Mouse (Mus musculus): Measurements from ENCODE around the gene Fgr. TPM values are rescaled to one million over a fixed set of nuclear protein-coding genes. Genes with fewer than 3 reads are reported as not detected.

Fgr gene
- polyA plus RNA-seq, 1 experiment from 2014 or later: not detected

GRCm38 (mm10) chr4:133024404-133024803, 50.5 kb downstream of the Fgr start:
- peak overlapping the region; percentile 51 for H3K27ac ChIP-seq
- no peak for ATAC-seq
- no peak overlapping the region for H3K4me3 ChIP-seq
- 0 out of 2 replicates have a peak overlapping the region, but pooled peaks have one; percentile 41 for H3K9ac ChIP-seq
- no peaks in the 10 kb centered on the region for H3K27me3 ChIP-seq
- peaks cover 3% of the 10 kb centered on the region; the same call in 1 of the 2 replicates for H3K36me3 ChIP-seq (ENCODE audit: poor library complexity, severe bottlenecking)
- no peaks in the 10 kb centered on the region for H3K9me3 ChIP-seq (replicated peaks)
- H3K4me2 ChIP-seq: peak overlapping the region; percentile 8; the same call in 1 of the 2 replicates
- H3K4me1 ChIP-seq: peaks cover 85% of the 10 kb centered on the region
- WGBS: 40% methylated on average over 3 of the region's 4 CpGs

GRCm38 (mm10) chr4:133024969-133025685, 51.2 kb downstream of the Fgr start:
- Histone ChIP-seq H3K27me3 (no peaks in the 10 kb centered on the region), H3K4me3 (no peak overlapping the region), H3K27ac (peak overlapping the region; percentile 51), H3K9me3 (replicated peaks) (no peaks in the 10 kb centered on the region), H3K4me2 (peak overlapping the region; percentile 9; the same call in 1 of the 2 replicates), H3K9ac (peak overlapping the region; percentile 41), H3K36me3 (ENCODE audit: poor library complexity, severe bottlenecking) (peaks cover 3% of the 10 kb centered on the region; the same call in 1 of the 2 replicates), H3K4me1 (peaks cover 81% of the 10 kb centered on the region)
- ATAC-seq: no peak
- 20% methylated on average over 10 of the region's 10 CpGs for WGBS

- Histone ChIP-seq H3K9me3 (replicated peaks) (no peaks in the 10 kb centered on the region), H3K4me1 (peaks cover 70% of the 10 kb centered on the region), H3K36me3 (ENCODE audit: poor library complexity, severe bottlenecking) (peaks cover 3% of the 10 kb centered on the region; the same call in 1 of the 2 replicates), H3K27me3 (no peaks in the 10 kb centered on the region), H3K27ac (peak overlapping the region; percentile 3; the same call in 1 of the 2 replicates), H3K4me2 (no peak overlapping the region), H3K9ac (no peak overlapping the region), H3K4me3 (no peak overlapping the region)
- WGBS: 79% methylated on average over 10 of the region's 10 CpGs
- no peak for ATAC-seq
Measured at GRCm38 (mm10) chr4:133026272-133026671, 52.4 kb downstream of the Fgr start.

DNA sequence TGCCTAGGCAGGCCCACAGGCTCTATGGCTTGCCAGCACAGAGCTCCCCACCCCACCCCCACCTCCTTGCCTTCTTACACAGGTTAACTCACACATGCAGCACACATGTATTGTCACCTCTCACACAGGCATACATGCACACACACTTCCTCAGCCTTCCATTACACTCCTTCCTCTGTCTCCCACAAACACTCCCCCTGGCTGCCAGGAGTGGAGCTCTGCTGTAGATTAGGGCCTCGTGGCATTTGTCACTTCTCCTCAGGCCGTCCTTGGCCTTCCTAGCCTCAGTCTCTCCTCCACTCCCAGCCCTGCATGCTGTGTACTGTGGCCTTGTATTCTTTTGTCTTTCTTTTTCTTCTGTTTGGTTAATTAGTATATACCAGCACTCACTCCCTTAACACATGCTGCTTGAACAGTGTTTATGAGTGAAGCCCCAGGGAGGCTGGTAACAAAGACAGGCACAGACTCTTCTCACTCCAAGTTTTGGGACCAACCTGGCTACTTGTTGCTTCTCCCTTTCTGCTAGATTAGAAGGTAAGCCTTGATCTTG, 53.0 kb downstream of the Fgr start:
- WGBS: 6% methylated on average over 2 of the region's 2 CpGs
- H3K4me1 ChIP-seq: peaks cover 63% of the 10 kb centered on the region
- no peaks in the 10 kb centered on the region for H3K9me3 ChIP-seq (replicated peaks)
- H3K27me3 ChIP-seq: no peaks in the 10 kb centered on the region
- H3K4me3 ChIP-seq: no peak overlapping the region
- H3K36me3 ChIP-seq (ENCODE audit: poor library complexity, severe bottlenecking): peaks cover 4% of the 10 kb centered on the region; the same call in 1 of the 2 replicates
- no peak overlapping the region for H3K4me2 ChIP-seq
- ATAC-seq: no peak
- H3K9ac ChIP-seq: no peak overlapping the region
- 0 out of 2 replicates have a peak overlapping the region, but pooled peaks have one; percentile 3 for H3K27ac ChIP-seq

DNA sequence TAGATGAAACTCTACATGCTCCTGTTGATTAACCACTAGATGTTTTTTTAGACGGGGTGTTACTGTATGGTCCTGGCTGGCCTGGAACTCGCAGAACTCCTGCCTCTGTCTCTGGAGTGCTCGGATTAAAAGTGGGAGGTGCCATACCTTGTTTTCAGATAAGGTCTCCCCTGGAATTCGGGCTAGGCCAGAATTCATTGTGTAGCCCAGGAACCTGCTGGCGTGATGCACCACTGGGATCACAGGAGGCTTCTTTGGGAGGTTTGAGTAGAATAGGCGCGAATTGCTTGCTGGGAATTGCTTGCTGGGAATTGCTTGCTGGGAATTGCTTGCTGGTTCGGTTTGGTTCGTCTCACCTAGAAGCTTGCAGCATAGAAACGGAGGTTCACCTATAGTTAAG, 53.8 kb downstream of the Fgr start:
- 55% methylated on average over 10 of the region's 10 CpGs for WGBS
- no peaks in the 10 kb centered on the region for H3K9me3 ChIP-seq (replicated peaks)
- H3K27me3 ChIP-seq: no peaks in the 10 kb centered on the region
- H3K4me1 ChIP-seq: peaks cover 55% of the 10 kb centered on the region
- no peak overlapping the region for H3K4me2 ChIP-seq
- H3K27ac ChIP-seq: no peak overlapping the region
- peaks cover 5% of the 10 kb centered on the region; the same call in 1 of the 2 replicates for H3K36me3 ChIP-seq (ENCODE audit: poor library complexity, severe bottlenecking)
- no peak overlapping the region for H3K4me3 ChIP-seq
- H3K9ac ChIP-seq: no peak overlapping the region
- no peak for ATAC-seq

DNA sequence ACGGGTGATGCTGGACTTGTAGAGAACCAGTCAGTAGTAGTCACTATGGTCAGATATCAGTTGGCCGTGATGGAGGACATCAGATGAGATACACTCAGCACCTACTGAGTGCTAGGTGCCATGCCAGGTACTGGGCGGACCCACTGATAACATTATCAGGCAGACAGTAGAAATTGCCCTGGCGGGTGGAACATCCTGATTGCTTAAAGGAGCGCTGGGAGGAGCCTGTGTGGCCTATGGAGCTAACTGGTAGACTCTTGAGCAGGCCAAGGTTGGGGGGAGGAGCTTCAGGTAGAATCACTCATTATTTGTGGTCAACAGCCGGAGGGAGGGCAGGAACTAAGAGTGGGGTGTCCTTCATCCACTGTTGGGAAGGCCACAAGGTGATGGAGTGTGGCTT, 54.3 kb downstream of the Fgr start:
- no peak overlapping the region for H3K4me2 ChIP-seq
- H3K27me3 ChIP-seq: no peaks in the 10 kb centered on the region
- ATAC-seq: no peak
- peaks cover 5% of the 10 kb centered on the region; the same call in 1 of the 2 replicates for H3K36me3 ChIP-seq (ENCODE audit: poor library complexity, severe bottlenecking)
- H3K27ac ChIP-seq: no peak overlapping the region
- H3K4me3 ChIP-seq: no peak overlapping the region
- H3K9me3 ChIP-seq (replicated peaks): no peaks in the 10 kb centered on the region
- 90% methylated on average over 6 of the region's 6 CpGs for WGBS
- H3K4me1 ChIP-seq: peaks cover 51% of the 10 kb centered on the region
- H3K9ac ChIP-seq: no peak overlapping the region

DNA sequence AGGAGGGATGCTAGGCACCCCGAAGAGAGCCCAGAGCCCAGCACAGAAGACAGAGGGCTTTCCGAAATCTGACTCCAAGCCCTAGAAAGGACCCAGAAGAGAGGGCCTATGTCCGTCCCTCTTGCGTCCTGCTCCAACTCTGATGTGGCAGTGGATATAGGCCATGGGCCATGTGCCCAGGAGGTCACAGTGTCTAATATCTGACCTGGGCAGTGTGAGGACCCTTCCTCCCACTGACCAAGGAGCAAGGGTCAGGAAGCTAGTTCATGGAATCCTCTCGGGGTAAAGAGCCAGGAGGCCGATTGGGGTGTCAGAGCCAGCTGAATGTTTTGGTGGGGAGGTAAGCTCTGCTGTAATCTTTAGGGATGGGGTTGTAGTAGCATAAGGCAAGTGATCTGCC, 55.0 kb downstream of the Fgr start:
- WGBS: 90% methylated on average over 6 of the region's 6 CpGs
- Histone ChIP-seq H3K4me3 (no peak overlapping the region), H3K27ac (no peak overlapping the region), H3K36me3 (ENCODE audit: poor library complexity, severe bottlenecking) (peaks cover 5% of the 10 kb centered on the region), H3K9me3 (replicated peaks) (no peaks in the 10 kb centered on the region), H3K4me1 (peaks cover 44% of the 10 kb centered on the region), H3K27me3 (no peaks in the 10 kb centered on the region), H3K4me2 (no peak overlapping the region), H3K9ac (no peak overlapping the region)
- ATAC-seq: no peak

DNA sequence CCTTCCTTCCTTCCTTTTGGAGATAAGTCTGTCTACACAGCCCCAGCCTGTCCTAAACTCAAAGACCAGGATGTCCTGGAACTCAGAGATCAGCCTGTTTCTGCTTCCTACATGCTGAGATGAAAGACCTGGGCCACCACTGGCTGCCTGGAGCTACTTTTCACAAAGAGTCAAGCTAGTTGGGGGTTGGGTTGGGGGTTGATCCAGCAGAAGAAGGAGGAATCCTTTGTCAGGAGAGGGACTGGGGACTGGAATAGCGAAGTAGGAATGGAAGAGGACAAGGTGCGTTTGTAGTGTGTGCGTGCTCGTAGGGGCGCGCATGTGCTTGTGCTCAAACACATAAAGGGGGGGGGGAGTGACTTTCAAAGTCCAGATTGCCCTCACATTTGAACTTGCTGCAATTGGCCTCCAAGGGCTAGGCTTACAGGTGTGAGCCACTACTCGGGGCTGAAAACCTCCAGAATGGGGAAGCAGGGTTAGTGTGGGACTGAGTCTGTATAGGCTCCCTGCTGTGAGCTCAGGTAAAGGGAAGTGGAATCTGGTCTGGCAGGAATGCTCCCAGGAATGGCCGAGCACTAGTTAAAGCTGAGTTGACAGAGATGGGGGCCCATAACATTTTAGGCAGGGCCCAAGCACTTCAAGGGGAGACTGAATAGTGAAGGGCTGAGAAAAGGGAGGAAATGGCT, 58.7 kb downstream of the Fgr start:
- ATAC-seq: no peak
- Histone ChIP-seq H3K27ac (no peak overlapping the region), H3K9ac (no peak overlapping the region), H3K27me3 (peaks cover 21% of the 10 kb centered on the region), H3K4me2 (no peak overlapping the region), H3K4me3 (no peak overlapping the region), H3K4me1 (peaks cover 13% of the 10 kb centered on the region), H3K36me3 (ENCODE audit: poor library complexity, severe bottlenecking) (peaks cover 7% of the 10 kb centered on the region), H3K9me3 (replicated peaks) (no peaks in the 10 kb centered on the region)
- WGBS: 90% methylated on average over 8 of the region's 8 CpGs

- no peaks in the 10 kb centered on the region for H3K9me3 ChIP-seq (replicated peaks)
- no peak for ATAC-seq
- 82% methylated on average over 10 of the region's 10 CpGs for WGBS
- peaks cover 5% of the 10 kb centered on the region; the same call in 1 of the 2 replicates for H3K36me3 ChIP-seq (ENCODE audit: poor library complexity, severe bottlenecking)
- no peak overlapping the region for H3K4me2 ChIP-seq
- H3K4me3 ChIP-seq: no peak overlapping the region
- H3K9ac ChIP-seq: no peak overlapping the region
- peaks cover 29% of the 10 kb centered on the region for H3K4me1 ChIP-seq
- H3K27me3 ChIP-seq: peaks cover 36% of the 10 kb centered on the region
- H3K27ac ChIP-seq: no peak overlapping the region
Measured at GRCm38 (mm10) chr4:133034478-133034877, 60.6 kb downstream of the Fgr start.

DNA sequence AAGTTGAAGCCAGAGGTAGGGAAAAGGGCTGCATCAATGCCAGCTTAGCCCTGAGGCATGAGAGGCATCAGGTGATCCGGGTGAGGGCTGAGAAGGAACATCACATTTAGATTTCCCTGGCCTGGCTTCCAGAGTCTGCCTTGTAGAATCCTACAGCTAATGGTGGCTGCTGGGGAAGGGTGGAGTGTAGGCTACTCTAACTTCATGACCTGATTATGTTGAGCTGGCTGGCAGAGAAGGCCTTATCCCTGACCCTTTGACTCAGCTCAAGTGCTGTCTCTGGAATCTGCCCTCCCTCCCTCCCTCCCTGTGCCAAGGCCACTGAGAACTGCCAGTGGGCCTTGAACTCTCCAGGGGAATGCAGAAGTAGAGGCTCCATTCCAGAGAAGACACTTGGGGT, 61.6 kb downstream of the Fgr start:
- Histone ChIP-seq H3K9me3 (replicated peaks) (no peaks in the 10 kb centered on the region), H3K9ac (no peak overlapping the region), H3K4me2 (no peak overlapping the region), H3K4me1 (peaks cover 35% of the 10 kb centered on the region), H3K27ac (no peak overlapping the region), H3K4me3 (no peak overlapping the region), H3K27me3 (peaks cover 45% of the 10 kb centered on the region), H3K36me3 (ENCODE audit: poor library complexity, severe bottlenecking) (peaks cover 5% of the 10 kb centered on the region; the same call in 1 of the 2 replicates)
- WGBS: 81% methylated on average over 1 of the region's 1 CpGs
- ATAC-seq: no peak

DNA sequence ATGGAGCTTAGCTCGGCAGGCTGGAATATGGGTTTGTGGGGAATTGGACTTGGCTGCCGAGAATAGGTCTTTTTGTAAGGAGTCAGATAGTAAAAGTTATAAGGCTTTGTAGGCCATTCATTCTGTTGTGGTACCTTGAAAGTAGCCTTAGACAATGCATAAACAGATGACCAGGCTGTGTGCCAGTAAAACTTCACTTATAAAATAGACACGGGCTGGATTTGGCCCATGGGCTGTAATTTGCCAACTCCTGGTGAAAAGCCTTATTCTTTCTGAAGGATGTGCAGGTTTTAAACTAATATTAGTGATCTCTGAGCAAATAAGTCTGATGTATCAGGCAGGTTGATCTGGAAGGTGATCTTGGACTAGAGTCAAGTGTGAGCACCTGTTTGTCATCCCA, 62.1 kb downstream of the Fgr start:
- no peak overlapping the region for H3K9ac ChIP-seq
- no peak for ATAC-seq
- H3K27me3 ChIP-seq: peaks cover 50% of the 10 kb centered on the region
- H3K4me3 ChIP-seq: no peak overlapping the region
- H3K4me1 ChIP-seq: peaks cover 39% of the 10 kb centered on the region
- WGBS: 78% methylated on average over 3 of the region's 3 CpGs
- peaks cover 5% of the 10 kb centered on the region; the same call in 1 of the 2 replicates for H3K36me3 ChIP-seq (ENCODE audit: poor library complexity, severe bottlenecking)
- no peaks in the 10 kb centered on the region for H3K9me3 ChIP-seq (replicated peaks)
- no peak overlapping the region for H3K27ac ChIP-seq
- H3K4me2 ChIP-seq: no peak overlapping the region

GRCm38 (mm10) chr4:133037293-133037692, 63.4 kb downstream of the Fgr start:
- 32% methylated on average over 9 of the region's 9 CpGs for WGBS
- peaks cover 50% of the 10 kb centered on the region for H3K4me1 ChIP-seq
- no peak overlapping the region for H3K9ac ChIP-seq
- peaks cover 3% of the 10 kb centered on the region; the same call in 1 of the 2 replicates for H3K36me3 ChIP-seq (ENCODE audit: poor library complexity, severe bottlenecking)
- H3K4me3 ChIP-seq: no peak overlapping the region
- peaks cover 57% of the 10 kb centered on the region for H3K27me3 ChIP-seq
- no peaks in the 10 kb centered on the region for H3K9me3 ChIP-seq (replicated peaks)
- H3K4me2 ChIP-seq: no peak overlapping the region
- ATAC-seq: no peak
- no peak overlapping the region for H3K27ac ChIP-seq

All from forebrain, embryonic 13.5 days (tissue).